Mouse (Mus musculus) G1E (cell line): ENCODE results near the gene Nt5c3b. TPM values are rescaled to one million over a fixed set of nuclear protein-coding genes. Genes with fewer than 3 reads are reported as not detected.

ENCODE experiments used
- ATAC-seq: 2 replicates; pipeline ENCODE4 v1.8.0; 2016; ENCODE audit warnings: mild to moderate bottlenecking; ENCODE audit not compliant: insufficient number of reproducible peaks, poor library complexity, low FRiP score, severe bottlenecking; ENCODE audit errors: extremely low read depth
- DNase-seq: peaks from one replicate; pipeline ENCODE4 v3.0.0; 2012; ENCODE audit warnings: low spot score
- H3K27me3 ChIP-seq: 2 replicates; pipeline ENCODE4 v1.6.1; 2012; ENCODE audit warnings: mild to moderate bottlenecking, low read length, inconsistent platforms; ENCODE audit not compliant: insufficient read depth
- H3K36me3 ChIP-seq: replicated peaks from 2 replicates; pipeline ENCODE3; 2012; ENCODE audit warnings: mild to moderate bottlenecking, inconsistent platforms
- H3K4me1 ChIP-seq: 2 replicates; pipeline ENCODE4 v1.6.1; 2012; ENCODE audit warnings: low read depth, low read length, inconsistent platforms, mixed read lengths; ENCODE audit not compliant: insufficient read depth
- H3K4me3 ChIP-seq: 2 replicates; pipeline ENCODE4 v1.5.1; 2012; ENCODE audit warnings: low read depth, mild to moderate bottlenecking, inconsistent platforms, low read length, moderate library complexity, mixed read lengths
- H3K9me3 ChIP-seq: replicated peaks from 2 replicates; pipeline ENCODE4 v1.6.1; 2012; ENCODE audit warnings: inconsistent platforms
- CTCF ChIP-seq: IDR thresholded peaks from 2 replicates; pipeline ENCODE4 v1.5.1; 2012; ENCODE audit warnings: low read depth, low read length, inconsistent platforms, mixed read lengths
- GATA1 ChIP-seq: IDR thresholded peaks from 2 replicates; pipeline ENCODE4 v1.6.1; 2012; ENCODE audit warnings: borderline replicate concordance, low read length, inconsistent platforms, mixed read lengths
- GATA2 ChIP-seq: IDR thresholded peaks from 2 replicates; pipeline ENCODE4 v1.6.1; 2012; ENCODE audit warnings: low read depth, low read length, inconsistent platforms, borderline replicate concordance
- POLR2AphosphoS5 ChIP-seq: IDR thresholded peaks from 2 replicates; pipeline ENCODE4 v1.6.1; 2012; ENCODE audit warnings: low read depth, low read length, inconsistent platforms; ENCODE audit not compliant: insufficient replicate concordance
- TAL1 ChIP-seq: conservative IDR thresholded peaks from 2 replicates; pipeline ENCODE4 v1.6.1; 2012; ENCODE audit warnings: low read depth, low read length, inconsistent platforms, mixed read lengths
- polyA plus RNA-seq: library from polyadenylated mRNA; stranded (reverse); fragments of >175 nt; gene quantifications from 2 replicates; pipeline ENCODE4 v1.2.3, GENCODE M21; 2012
- total RNA-seq, 2 experiments: library from RNA; stranded (forward) in 1 of 2; stranded (reverse) in 1 of 2; fragments of 200-1000 nt in 1 of 2; fragments of >200 nt in 1 of 2; fragmentation: Nextera tagmentation in 1 of 2; gene quantifications; 2 replicates each; pipeline ENCODE4 v1.2.3; 2014 to 2017

The Nt5c3b gene
- total and polyA plus RNA-seq, 3 experiments = 13.3 to 41.2 (median 19.1) TPM

GRCm38 (mm10) chr11:100414914-100415822 is 26.4 kb downstream of the Nt5c3b start, which contains the start of gene Fkbp10:
TSS of gene Fkbp10 (plus strand) at chr11:100415697.
- Histone ChIP-seq H3K9me3 (0 out of 2 replicates have a peak, but pooled peaks cover 3% of the 10 kb centered on the region), H3K4me1 (no peaks in the 10 kb centered on the region; the same call in 1 of the 2 replicates), H3K27me3 (peaks cover 36% of the 10 kb centered on the region), H3K36me3 (no peaks in the 10 kb centered on the region), H3K4me3 (no peak within 1 kb of the TSS)
- TF ChIP-seq GATA2 (no peak), GATA1 (no peak), POLR2AphosphoS5 (no peak), TAL1 (no peak), CTCF (no peak)
- ATAC-seq (no peak), DNase-seq (no peak)

- peaks cover 41% of the 10 kb centered on the region; the same call in 1 of the 2 replicates for H3K27me3 ChIP-seq
- no peak for ATAC-seq
Observed at GRCm38 (mm10) chr11:100414021-100414913, 27.3 kb downstream of the Nt5c3b start, which contains the start of gene P3h4. TSS of gene P3h4 (minus strand) at chr11:100414836.

GRCm38 (mm10) chr11:100413541-100413940 is 28.1 kb downstream of the Nt5c3b start:
- Histone ChIP-seq H3K27me3 (peaks cover 46% of the 10 kb centered on the region; the same call in 1 of the 2 replicates), H3K4me1 (no peaks in the 10 kb centered on the region; the same call in 1 of the 2 replicates), H3K9me3 (0 out of 2 replicates have a peak, but pooled peaks cover 3% of the 10 kb centered on the region), H3K36me3 (no peaks in the 10 kb centered on the region), H3K4me3 (no peak overlapping the region)
- TF ChIP-seq POLR2AphosphoS5 (no peak), GATA2 (no peak), CTCF (no peak), GATA1 (no peak), TAL1 (no peak)
- DNase-seq (no peak), ATAC-seq (no peak)

More at GRCm38 (mm10) chr11:100414021-100414913, 27.3 kb downstream of the Nt5c3b start, which contains the start of gene P3h4:
- TF ChIP-seq TAL1 (no peak), CTCF (no peak), POLR2AphosphoS5 (no peak), GATA1 (no peak), GATA2 (no peak)
- Histone ChIP-seq H3K4me1 (no peaks in the 10 kb centered on the region; the same call in 1 of the 2 replicates), H3K4me3 (no peak within 1 kb of the TSS), H3K9me3 (0 out of 2 replicates have a peak, but pooled peaks cover 3% of the 10 kb centered on the region), H3K36me3 (no peaks in the 10 kb centered on the region)
- DNase-seq = no peak

- no peaks in the 10 kb centered on the region for H3K36me3 ChIP-seq
- DNase-seq (no peak), ATAC-seq (no peak)
- no peaks in the 10 kb centered on the region; the same call in 1 of the 2 replicates for H3K4me1 ChIP-seq
- TF ChIP-seq GATA2 (no peak), GATA1 (no peak)
- H3K4me3 ChIP-seq = no peak overlapping the region
- H3K27me3 ChIP-seq = peaks cover 58% of the 10 kb centered on the region
- H3K9me3 ChIP-seq = 0 out of 2 replicates have a peak, but pooled peaks cover 3% of the 10 kb centered on the region
Observed at GRCm38 (mm10) chr11:100411736-100412135, 29.9 kb downstream of the Nt5c3b start.

GRCm38 (mm10) chr11:100409686-100410085 is 31.9 kb downstream of the Nt5c3b start:
- Histone ChIP-seq H3K4me3 (no peak overlapping the region), H3K36me3 (no peaks in the 10 kb centered on the region), H3K9me3 (0 out of 2 replicates have a peak, but pooled peaks cover 3% of the 10 kb centered on the region), H3K27me3 (peaks cover 53% of the 10 kb centered on the region), H3K4me1 (no peaks in the 10 kb centered on the region; the same call in 1 of the 2 replicates)
- DNase-seq (no peak), ATAC-seq (no peak)
- TF ChIP-seq GATA2 = no peak
- no peak for TF ChIP-seq GATA1
- TF ChIP-seq CTCF = no peak; the same call in 1 of the 2 replicates
- TF ChIP-seq POLR2AphosphoS5 = no peak
- no peak for TF ChIP-seq TAL1
